Mouse (Mus musculus): ENCODE measurements at regions not wholly inside any gene's neighbourhood (a gene's known extent, or its start where the extent isn't known, plus 50 kb on each side); places are given as distances from the start of the nearest gene placed in this dataset.

DNA sequence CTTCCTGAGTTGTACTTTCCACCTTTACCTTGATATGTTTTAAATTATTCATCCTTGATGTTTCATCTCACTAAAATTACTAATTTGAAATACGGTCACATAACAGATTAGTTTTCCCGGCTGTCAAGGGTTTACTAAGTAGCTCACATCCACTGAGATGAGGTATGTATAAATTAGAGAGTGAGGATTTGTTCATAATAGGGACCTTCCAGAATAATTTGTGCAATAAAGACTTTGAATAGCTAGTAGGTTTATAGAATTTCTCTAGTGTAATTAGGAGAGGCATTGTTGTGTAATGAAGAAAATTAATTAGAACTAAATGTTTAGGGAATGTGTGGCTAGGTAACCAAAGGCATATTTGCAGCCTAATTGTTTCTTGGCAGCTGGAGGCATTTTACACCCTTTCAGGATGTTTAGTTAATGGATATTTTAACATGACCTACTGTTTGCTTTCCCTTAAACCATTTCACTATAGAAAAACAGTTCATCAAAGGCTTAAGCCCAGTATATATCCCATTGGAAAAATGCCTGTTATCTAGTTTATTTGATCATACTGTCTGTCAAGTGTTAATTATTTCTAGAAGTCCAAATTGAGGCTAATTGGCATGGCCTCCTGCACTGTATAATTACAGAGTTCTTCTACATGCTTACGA lies 70.8 kb downstream of the Mat2b start:
- DNase-seq = no peak

DNA sequence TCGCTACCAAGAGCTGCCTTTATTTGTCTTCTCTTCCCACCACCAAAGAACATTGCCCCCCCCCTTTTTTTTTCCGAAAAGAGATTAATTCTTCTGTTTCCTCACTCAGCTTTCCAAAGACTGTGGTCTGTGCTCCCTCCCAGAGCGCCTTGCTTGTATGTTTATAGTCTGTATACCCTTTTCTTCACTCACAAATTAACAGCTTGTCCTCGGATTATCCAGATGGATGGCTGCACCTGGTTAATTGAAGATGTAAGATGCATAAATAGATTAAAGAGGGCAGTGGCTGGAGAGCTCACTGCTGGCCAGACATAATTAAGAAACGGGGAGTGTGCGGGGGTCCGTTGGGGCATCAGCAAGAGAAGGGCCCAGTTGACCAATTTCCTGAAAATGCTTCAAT lies 75.0 kb downstream of the Mat2b start:
- DNase-seq = no peak

DNA sequence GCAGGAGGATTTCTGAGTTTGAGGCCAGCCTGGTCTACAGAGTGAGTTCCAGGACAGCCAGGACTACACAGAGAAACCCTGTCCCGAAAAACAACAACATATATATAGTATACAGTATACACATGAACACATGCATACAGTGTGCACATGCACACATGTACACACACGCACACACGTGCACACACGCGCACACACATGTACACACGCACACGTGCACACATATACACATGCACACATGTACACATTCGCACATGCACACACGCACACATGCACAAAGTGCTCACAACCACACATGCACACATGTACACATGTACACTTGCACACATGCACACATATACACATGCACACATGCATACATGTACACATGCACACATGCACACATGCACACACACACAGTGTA lies 92.0 kb downstream of the Mat2b start:
- DNase-seq = no peak

DNA sequence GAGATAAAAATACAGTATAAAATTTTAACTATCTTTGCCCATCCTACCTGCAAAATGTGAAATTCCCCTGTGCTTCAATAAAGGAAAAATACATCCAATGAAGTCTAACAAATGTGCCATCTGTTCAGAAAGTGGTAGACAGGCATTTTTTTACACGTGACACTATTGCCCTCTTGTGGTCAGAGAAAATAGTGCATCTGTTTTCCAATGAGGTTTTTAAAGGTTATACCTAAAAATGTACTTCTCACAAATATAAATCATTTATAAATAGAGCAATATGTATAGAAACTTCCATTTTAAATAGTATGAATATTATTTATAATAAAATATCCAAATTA lies 93.5 kb downstream of the Mat2b start:
- DNase-seq = peak; percentile 40

DNA sequence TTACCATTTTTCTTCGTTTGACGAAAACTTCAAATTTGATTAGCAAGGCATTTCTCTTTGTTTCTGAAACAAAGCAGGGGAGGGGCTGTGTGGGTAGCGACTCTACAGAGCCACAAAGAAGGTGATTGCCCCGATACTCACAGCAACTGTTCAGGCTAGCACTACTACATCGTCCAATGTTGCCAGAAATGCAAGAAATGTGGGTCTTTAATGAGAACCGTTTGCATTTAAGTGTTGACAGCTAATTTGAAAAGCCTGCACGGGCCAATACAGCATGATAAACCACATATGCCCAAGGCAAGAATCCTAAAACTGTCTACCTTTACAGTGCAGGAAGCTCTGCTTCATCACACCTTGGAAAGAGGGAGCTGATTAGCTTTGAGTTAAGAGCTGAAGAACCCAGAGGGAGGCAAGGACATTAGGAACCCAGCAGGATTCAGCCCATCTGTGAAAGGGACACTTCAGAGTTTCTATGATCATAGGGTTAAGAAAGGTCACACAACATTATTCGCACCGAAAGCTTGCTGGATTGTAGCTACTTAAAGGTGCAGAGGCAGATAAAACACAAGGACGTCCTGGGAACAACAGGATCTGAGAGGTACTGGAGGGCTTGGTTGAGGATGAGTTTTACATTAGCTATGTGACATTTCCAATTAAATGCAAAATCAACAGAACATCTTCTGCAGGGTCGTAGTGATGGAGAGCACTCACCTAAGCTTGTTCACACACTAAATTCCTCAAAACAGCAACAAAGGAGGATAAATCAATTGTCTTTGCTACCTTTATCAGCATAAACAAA lies 94.0 kb downstream of the Mat2b start:
- no peak for DNase-seq

DNA sequence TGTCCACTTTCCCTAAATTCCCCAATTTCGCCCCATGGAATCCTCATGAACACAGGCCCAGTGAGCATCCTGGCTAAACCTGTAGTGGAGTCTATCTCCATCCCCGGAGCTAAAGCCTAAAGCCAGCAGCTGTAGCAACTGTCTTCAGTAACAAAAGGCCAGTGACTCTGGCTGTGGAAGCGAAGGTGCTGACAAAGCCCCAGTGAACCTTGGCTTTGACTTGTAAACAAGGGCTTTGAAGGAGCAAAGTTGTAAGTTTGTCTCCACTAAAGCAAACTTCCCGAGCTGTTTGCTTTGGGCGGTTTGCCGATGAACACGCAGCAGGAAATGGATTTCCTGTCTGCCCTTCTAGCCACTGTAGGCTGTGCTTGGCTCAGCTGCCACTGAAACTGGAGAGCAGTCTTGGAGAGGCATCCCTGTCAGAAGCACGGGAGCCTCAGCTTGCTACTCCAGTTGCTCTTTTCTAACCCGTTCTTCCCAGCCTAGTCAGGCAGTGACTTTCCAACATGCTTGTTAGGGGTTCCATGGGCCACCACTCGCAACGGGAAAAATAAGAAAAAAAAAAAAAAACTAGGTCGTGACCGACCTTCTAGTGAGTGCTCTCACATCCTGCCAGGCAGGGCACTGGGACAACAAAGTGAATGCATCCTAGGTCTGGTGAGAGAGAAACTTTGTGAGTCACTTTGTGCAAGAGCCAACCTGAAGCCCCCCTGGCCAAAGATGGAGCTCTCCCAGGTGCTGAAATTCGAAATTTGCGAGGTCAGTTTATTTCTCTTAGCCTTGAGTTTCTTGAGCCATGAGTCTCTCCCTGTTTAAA lies 94.8 kb downstream of the Mat2b start:
- peak; percentile 69 for DNase-seq

DNA sequence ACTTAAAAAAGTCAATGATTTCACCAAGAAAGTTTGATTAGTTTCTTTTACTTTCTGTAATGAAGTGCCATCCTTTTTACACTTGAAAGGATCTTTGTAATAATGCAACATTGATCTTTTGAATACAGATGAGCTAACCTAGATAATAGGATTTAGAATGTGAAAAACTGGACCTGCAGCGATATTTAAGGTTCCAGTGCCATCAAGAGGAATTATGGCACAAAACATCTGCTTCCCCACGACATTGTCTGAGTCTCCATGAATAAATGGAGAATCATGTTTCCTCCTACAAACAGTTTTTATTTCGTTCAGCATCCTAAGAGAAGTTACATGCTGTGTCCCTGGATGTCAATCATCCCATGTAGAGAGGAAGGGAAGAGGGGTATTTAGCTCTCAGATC lies 98.7 kb downstream of the Mat2b start:
- no peak for DNase-seq

DNA sequence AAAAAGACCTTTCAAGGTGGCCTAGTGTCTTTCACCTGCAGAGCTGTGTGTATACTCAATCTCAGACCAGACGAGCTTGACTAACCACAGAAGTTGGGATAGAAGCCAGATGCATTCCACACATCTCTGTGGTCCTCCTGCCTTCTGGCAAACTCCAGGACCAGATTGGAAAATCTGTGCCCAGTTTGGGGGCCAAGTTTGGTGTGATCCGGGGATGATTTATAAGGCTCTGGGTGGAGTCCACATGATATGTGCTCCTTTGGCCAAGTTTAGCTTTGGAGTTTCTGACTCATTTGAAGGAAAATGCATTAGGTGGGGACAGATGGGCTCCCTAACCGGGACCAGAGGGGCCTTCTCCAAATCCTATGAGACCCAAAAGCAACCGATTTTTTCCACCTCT lies 102.9 kb downstream of the Mat2b start:
- DNase-seq = no peak

DNA sequence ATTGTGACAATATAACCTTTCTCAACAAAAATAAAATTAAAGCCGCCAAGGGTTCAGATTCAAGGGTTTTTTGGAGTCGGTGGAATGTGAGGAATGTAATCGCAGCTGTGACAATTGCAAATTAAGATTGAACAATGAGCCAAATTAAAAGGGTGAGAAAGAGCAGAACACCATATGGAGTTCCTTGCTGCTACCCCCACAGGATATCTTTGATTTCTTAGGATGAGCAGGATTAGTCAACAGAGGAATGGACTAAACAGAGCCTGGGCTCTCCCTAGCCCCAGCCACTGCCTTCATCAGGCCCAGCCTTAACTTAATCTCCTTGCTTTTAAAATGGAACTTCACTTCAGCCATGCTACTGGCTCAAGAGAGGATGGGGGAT lies 121.3 kb downstream of the Mat2b start:
- no peak for DNase-seq

DNA sequence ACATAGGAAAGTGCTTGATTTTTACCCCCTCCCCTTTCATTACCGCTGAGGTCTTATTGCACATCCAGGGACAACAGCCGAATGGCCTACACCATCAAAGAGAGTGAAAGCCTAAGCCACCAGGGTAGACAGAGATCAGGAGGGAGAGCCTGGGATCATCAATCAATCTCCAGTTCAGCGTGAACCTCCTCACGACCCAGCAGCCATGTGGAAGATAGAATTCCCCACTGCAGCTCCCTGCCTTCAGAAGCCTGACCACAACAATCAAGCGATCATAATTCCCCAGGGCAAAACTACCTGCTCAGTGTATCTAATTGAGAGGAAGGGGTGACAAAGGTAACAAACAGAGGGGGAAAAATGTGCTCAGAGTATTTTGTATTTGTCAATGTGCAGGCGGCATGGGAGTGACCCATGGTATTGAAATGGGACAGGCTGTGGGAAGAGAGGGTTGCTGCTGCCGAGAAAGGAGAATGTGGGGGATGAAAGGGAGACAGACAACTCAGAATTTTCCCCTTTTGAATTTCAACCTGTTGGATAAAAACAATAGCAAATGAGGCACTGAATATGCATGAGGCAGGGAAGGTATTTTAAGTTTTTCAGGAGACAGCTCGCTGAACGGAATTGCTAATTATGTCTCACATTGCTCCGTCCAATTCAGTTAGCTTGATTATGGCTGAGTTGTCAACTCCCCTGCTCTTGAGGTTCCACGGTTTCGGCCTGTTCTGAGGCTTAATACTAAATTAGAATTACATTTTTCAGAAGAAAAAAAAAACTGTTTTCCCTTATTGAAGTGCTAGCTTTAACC lies 121.8 kb downstream of the Mat2b start:
- no peak for DNase-seq

DNA sequence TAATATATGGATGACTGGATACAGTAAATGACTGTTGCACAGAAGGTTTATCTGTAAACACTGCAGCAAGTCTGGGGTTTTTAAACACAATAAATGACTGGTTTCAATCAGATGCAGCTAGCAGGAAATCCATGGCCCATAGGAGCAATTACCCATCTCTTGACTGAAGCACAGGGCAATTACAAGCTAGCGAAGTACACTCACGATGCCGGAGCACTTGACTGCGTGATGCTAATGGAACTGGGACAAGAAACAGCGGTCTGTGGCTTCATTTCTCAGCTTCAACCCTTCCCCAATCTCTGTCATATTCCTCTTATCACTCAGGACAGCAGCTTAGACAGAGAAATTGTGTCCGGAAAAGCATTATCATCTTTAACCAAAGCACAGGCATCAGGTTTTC lies 132.1 kb downstream of the Mat2b start:
- no peak for DNase-seq

DNA sequence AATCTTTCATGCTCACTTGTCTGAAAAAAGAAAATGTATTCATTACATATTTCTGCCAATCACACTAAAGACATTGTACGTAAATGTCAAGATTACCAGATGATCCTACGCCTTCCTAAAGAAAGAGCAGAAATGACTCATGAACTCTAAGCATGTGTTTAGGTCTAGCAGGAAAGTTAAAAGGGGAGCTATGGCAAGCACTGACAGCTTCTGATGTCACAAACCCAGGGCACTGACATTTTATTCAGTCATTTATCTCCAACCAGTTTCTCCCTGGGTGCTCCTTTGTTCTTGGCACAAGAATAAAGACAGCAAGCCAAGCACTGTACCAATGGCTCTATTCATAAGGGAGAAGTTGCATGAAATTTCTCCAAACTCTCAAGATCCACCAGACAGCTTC lies 133.0 kb downstream of the Mat2b start:
- DNase-seq = no peak

DNA sequence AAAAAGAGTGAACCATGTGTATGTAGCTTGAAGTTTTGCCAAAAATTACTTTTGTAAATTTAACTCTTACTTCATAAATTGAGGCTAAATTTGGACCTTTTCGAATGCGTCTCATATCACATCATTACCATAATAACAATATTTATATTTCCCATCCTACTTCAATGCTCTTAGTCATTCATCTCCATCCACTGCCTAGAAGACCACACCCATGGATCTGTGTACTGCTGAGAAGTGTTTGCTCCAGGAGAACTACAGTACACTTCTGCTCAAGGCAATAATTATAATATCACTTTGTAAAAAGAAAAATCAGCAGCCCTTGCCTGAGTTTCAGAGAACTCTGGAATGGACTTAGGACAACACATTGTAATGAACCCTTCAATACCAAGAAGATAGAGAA lies 133.6 kb downstream of the Mat2b start:
- no peak for DNase-seq

DNA sequence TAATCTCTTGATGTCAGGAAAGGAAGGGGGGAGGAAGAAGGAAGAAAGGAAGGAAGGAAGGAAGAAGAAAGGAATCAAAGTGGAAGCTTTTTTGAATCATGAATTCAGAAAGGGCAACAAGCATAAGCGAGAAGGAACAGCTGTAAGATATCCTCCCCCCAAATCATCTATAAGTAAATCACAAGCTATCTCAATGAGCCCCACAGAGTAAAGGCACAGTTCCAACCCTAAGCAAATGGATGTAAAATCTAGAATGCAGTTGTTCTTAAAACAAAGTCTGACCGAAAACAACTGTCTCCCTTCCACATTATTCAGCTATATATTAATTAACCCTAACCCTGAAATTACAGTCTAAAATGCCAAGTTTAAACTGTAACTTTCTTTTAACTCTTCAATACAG lies 136.5 kb downstream of the Mat2b start:
- DNase-seq = no peak

DNA sequence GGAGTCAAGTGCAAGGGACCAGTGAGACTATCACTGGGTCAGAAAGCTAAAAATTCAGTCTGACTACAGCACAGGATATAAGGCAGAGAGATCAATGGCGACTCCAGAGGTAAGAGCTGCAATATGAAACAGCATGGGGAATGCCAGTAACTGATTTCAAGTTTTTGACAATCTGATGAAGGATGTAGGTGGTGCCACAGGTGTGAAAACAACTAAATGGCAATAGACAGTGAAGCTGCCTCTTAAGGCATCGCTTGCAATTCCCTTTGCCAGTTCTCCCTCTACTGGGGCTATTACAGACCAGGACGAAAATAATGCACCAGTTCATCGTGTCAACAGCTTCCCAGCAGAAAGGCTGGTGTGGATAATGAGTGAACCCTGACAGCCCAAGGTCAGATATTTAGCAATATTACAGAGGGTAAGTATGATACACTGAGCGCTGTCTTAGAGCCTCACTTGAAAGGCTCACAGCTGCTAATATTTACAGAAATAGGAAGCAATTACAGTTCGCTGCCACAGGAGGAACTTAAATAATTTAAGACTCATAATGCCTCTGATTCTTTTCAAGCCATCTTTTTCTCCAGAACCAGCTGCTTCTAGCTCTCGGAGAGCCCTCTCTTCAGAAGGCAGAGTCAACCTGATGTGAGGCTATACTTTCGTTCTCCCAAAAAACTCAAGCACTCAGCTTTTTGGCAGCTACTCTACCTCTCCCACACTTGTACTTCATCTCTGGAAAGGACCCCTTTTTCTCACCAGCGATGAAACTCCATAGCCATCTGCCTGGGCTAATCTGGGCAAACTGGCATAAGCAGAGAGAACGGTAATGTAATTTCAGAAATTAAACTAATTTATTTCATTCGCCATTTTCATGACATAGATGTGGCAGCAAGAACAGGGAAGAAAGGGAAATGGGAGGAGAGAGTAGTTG lies 139.9 kb downstream of the Mat2b start:
- no peak for DNase-seq

DNA sequence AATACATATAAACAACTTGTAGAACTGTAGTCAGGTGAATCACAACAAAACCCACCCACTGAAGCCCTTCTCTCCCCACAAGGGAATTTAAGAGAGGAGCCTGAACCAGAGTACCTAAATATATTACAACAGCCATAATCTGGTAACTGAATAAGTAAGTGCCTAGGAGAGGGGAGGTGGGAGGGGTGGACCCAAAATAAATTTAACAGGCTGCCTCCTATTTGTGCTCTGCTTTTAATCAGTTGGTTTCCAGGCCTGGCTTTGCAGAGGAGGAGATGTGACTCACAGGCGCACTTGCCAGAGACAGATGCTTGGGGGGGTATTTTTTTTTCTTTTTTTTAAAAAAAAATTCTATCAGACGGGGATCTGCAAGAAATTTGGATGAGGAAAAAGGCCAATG lies 142.9 kb downstream of the Mat2b start:
- DNase-seq = no peak

DNA sequence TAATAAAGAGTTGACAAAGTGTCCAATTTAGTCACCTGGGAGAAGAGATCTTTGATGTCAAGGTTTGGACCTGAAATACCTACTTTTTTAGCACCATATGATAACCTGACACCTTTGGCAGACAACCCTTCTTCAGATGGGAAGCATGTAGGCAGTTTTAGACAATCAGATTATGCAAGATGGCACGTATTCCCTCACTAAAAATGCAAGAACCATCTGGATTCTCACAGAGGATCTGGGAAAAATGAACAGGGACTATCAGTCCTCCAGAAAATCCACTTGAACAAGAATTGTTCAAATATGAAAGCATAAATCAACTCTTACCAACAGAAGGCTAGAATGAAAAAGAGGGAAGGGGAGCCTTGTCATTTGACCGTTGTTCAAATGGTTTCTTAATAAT lies 148.4 kb downstream of the Mat2b start:
- DNase-seq = no peak

DNA sequence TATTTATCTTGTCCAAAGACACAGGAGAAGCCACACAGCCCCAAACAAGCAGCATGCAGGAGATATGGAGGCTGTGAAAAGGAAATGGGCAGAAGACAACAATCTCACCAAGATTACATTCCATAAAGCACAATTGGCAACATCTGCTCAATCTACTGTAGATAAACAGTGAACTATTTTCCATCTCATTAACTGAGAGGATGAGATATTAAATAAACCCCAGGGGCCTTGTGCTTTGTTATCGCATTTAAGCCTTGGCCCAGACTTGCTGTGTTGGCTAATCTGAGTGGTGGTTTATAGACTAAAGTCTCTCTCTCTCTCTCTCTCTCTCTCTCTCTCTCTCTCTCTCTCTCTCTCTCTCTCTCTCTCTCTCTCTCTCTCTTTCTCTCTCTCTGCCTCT lies 149.5 kb downstream of the Mat2b start:
- DNase-seq = no peak

DNA sequence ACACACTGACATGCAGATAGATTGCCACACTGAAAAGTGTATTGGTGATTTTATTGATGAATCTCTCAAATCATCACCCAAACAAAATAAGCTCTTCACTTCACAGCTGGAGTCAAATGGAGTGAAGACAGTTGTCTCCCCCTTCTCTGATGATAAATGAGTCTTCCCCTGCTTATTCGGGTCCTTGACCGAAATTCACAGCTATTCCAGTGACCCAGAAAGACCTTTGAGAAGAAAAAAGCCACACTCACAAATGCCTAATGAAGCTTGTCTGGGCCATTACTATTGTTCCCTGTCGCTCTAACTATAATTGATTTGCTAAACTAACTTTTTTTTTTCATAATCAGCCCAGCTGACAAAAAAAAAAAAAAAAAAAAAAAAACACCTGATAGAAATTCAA lies 154.8 kb downstream of the Mat2b start:
- DNase-seq = no peak

DNA sequence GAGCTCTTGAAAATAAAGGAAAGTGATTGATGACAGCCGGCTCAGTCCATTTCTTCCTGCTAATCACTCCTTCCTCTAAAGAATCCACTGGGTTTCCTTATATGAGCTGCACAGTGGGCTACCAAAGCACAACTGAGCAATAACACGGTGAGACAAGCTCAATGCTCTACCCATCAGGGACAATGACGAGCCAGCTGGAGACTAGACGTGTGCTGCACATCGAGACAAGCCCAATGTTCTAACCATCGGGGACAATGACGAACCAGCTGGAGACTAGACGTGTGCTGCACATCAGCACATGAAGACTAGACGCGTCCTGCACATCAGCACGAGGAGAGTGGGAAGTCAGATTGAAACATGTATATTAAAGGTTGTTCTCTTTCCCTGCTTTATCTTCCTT lies 155.2 kb downstream of the Mat2b start:
- no peak for DNase-seq

DNA sequence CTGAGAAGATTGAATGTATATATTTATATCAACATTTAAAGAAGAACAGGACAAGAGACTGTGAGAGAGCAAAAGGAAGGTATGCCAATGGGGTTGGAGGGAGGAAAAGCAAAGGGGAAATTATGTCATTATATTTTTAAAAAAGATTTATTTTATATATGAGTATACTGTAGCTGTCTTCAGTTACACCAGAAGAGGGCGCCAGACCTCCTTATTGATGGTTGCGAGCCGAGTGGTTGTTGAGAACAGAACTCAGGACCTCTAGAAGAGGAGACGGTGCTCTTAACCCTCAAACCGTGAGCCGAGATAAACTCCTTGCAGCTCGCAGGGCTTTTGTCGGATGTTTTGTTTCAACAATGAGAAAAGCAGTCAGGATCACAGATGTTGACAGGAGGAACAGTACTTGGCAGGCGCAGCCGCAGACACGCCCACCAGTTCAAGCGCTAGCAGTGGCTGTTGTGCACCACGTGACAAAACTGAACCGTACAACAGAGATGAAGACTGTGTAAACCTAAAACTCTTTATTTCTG lies 158.7 kb downstream of the Mat2b start:
- no peak for DNase-seq

Data from adrenal gland, postnatal 10 days (tissue).